Mouse (Mus musculus) left cerebral cortex, postnatal 36 days (tissue): ENCODE results near the gene Tmem43. TPM values are rescaled to one million over a fixed set of nuclear protein-coding genes. Genes with fewer than 3 reads are reported as not detected.

Experiments
- DNase-seq, 2 experiments: peaks; one replicate each; pipeline ENCODE4 v3.0.0; 2021 to 2022; ENCODE audit warnings: low spot score in 2 of 2, mixed read lengths in 1 of 2
- intact Hi-C: fragments of 180-260 bp; cut with DNase I; formaldehyde crosslinking; loops from one replicate; pipeline ENCODE4 v1.15.1; 2025
- total RNA-seq, 2 experiments: library from RNA; stranded (reverse); gene quantifications; 2 replicates each; pipeline ENCODE4 v1.2.3; 2021

Tmem43 gene
- total RNA-seq, 2 experiments from 2014 or later: 24.9 to 29.6 TPM

DNA sequence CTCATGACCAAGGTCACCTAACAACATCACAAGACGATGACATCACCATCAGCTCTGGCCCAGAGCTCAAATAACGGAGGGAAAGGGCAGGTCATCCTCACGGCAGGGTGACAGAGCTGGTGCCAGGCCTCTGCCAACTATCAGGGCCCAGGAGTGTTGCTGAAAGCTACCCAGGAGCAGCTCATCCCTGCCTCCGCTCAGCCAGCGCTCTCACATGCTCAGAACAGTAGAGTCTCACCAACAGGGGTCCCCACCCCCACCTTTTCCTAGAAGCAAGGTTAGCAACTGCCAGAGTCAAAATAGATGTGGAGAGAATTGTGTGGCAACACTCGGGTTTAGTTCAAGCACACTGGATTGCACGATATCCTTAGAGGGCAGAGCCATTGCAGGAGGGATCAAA lies 54.8 kb downstream of the Tmem43 start:
- no peak for DNase-seq
- intact Hi-C loops: loop anchor here (5.0 to 10.0 kb wide), 2 partner anchors 214 to 317 kb away; no protein-coding TSS in a partner anchor

DNA sequence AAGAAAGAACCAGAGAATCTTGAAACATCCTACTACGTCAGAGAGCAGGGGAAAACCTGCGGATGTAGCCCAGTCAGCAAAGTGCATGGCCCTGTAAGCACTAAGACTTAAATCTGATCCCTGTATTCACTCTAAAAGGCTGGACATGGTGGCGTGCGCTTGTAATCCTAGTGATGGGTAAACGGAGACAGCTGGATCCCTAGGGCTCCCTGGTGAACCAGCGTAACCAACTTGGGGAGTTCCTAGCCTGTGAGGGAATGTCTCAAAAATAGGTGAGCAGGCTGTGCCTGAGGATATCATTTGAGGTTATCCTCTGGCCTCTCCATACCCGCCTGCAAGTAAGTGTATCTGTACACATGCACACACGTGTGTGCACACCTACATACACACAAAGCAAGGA lies 57.2 kb downstream of the Tmem43 start:
- intact Hi-C loops: no loop called here
- DNase-seq: no peak

DNA sequence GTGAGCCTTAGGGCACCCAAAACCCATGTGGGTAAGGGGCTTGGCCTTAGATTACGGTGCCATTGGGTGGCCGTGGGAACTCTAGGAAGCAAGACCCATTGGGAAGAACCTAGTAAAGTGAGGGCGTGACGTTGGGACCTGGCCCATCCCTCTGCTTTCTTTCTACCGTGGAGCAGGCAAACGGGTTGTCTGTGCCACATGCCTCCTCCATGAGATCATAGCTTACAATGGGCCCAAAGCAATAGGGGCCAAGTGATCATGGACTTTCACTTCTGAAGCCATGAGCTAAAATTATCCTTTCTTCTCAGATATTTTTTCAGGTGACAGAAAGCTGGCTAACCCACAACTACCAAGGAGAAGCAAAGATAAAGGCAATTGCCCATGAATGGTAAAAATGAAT lies 57.8 kb downstream of the Tmem43 start:
- DNase-seq: no peak
- intact Hi-C loops: no loop called here

DNA sequence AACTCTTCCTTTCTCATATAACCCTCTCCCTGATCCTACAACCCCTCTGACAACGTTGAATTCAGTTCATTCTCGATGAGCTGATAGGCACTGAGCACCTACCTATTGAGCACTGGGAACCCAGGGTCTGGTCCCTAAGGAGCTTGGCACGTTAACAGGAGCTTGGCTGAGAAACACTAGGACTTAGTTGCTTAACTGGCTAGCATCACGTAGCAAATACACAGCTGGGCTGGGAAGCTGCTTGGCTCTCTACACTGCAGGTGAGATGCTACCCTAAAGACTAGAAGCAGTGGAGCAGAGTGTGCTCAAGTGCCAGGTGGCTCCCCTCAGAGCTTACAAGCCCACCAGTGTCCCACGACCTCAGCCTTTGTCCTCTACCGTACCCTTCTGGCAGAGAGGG lies 59.2 kb downstream of the Tmem43 start:
- DNase-seq: no peak

DNA sequence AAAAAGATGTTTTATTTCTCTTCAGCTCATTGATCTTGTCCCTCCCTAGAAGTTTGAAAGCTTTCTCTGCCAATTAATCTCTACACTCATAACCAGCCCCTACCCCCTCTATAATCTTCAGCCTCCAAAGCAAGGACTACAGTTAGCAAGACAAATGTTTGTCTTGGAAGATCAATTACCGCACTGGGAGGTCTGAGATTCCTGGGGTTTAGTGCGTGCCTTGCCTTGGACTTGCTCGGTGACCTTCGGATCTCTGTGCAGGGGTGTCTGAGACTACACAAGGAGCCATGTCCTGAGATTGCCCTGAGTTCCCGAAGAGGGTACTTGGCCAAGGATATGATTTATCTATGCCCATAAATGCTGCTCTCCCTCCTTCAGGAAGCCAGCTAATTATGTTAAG lies 59.9 kb downstream of the Tmem43 start:
- intact Hi-C loops: no loop called here
- DNase-seq: no peak

More for the DNA sequence above, 59.2 kb downstream of the Tmem43 start:
- intact Hi-C loops: no loop called here

DNA sequence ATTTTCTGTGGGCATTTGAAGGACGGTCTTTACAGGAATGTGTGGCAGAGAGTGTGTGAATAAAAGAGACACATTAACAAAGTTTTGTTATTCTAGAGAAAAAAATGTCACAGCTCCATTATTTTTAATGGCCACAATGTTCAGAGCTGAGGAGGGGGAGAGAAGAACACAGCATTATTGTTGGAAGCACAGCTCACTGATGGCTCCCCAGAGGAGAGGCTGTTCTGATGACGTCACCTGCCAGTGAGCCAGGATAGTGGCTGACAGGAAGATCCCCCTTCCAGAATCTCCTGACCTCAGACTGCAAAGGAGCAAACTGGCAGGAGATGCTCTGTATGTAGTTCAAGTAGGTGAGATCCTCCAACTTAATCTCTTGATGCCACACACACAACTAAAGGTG lies 60.3 kb downstream of the Tmem43 start:
- intact Hi-C loops: no loop called here
- no peak for DNase-seq

DNA sequence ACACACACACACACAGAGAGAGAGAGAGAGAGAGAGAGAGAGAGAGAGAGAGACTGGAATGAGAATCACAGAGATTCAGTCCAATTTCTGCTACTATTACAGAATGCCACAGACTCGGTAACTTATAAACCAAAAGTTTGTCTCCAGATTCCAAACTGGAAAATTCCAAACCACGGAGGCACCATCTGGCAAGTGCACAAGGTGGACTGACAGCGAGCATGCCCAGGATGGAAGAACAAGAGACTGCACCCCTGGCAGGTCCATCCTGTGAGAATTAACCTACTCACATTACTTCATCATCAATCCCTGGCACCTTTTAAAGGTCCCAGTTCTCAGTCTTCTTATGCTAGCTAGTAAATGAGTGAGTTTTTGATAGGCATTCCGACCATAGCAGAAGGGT lies 60.8 kb downstream of the Tmem43 start:
- DNase-seq: no peak
- intact Hi-C loops: no loop called here

DNA sequence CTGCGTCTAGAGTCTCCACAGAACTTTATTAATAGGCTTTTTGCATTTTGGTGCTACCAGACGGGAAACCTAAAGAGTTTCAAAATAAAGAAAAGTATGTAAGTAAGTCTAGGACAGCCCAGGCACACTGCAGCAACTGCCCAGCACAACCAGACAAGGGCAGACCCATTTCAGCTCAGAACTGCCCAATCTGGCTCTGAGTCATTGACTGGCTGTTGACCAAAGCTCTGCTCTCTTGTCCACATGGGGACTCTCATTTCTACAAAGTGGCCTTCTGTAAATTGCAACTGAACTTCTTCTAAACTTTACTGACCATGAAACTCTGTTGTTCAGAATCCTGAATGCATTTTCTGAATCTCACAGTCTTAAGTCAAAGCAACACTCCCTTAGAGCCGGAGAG lies 61.7 kb downstream of the Tmem43 start:
- intact Hi-C loops: no loop called here
- DNase-seq: no peak

- intact Hi-C loops: no loop called here
- DNase-seq: no peak
These were observed 62.7 kb downstream of the Tmem43 start for GRCm38 (mm10) chr6:91536047-91536765.

Other genes starting within 250 kb of the Tmem43 start
- gene Wnt7a, start 62.3 kb upstream of the Tmem43 start, total RNA-seq: 10 to 100 TPM; 14.2 to 16.0 TPM
- gene Chchd4, start 157 bp upstream of the Tmem43 start, total RNA-seq: 10 to 100 TPM; 19.8 to 21.1 TPM
- gene Xpc, start 42.2 kb downstream of the Tmem43 start, total RNA-seq: 10 to 100 TPM; 13.2 to 14.9 TPM
- gene Lsm3, start 42.2 kb downstream of the Tmem43 start, total RNA-seq: 10 to 100 TPM; 35.0 to 41.3 TPM
- 100 to 1,000 TPM; 120 to 170 TPM for gene Slc6a6, start 210.3 kb downstream of the Tmem43 start, total RNA-seq